Mouse (Mus musculus) megakaryocyte, adult 5-6 weeks (primary cell): Measurements from ENCODE around the gene Capzb. TPM values are rescaled to one million over a fixed set of nuclear protein-coding genes. Genes with fewer than 3 reads are reported as not detected.
A peak's percentile ranks its signal among the peaks of the same experiment; 100 is the strongest.

Source experiments
- ATAC-seq: 2 replicates; pipeline ENCODE4 v1.8.0; 2016; ENCODE audit warnings: mild to moderate bottlenecking, inconsistent platforms; ENCODE audit not compliant: poor library complexity, severe bottlenecking
- total RNA-seq, 2 experiments: library from RNA; stranded (forward) in 1 of 2; stranded (reverse) in 1 of 2; fragments of 153-499, 151-499 nt in 1 of 2; fragments of 221-1000, 200-1000 nt in 1 of 2; gene quantifications; 2 replicates each; pipeline versions ENCODE4 v1.2.3 to v1.2.4; 2015 to 2017

Gene Capzb
- total RNA-seq, 2 experiments from 2014 or later = 251 to 683 TPM

DNA sequence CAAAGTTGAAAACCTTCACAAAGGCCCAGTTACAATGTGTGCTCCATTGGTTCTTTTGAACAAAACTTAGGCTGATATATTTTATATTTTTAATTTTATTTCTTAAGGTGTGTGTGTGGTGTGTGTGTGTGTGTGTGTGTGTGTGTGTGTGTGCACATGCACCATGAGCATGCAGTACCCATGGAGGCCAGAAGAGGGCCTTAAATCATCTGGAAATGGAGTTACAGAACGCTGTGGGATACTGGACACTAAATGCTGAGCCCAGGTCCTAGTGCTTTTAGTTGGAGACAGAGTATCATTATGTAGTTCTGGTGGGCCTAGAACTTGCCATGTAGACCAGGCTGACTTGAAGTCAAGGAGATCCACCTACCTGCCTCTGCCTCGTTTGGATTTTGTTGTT is 13.5 kb upstream of the Capzb start:
- ATAC-seq = no peak

DNA sequence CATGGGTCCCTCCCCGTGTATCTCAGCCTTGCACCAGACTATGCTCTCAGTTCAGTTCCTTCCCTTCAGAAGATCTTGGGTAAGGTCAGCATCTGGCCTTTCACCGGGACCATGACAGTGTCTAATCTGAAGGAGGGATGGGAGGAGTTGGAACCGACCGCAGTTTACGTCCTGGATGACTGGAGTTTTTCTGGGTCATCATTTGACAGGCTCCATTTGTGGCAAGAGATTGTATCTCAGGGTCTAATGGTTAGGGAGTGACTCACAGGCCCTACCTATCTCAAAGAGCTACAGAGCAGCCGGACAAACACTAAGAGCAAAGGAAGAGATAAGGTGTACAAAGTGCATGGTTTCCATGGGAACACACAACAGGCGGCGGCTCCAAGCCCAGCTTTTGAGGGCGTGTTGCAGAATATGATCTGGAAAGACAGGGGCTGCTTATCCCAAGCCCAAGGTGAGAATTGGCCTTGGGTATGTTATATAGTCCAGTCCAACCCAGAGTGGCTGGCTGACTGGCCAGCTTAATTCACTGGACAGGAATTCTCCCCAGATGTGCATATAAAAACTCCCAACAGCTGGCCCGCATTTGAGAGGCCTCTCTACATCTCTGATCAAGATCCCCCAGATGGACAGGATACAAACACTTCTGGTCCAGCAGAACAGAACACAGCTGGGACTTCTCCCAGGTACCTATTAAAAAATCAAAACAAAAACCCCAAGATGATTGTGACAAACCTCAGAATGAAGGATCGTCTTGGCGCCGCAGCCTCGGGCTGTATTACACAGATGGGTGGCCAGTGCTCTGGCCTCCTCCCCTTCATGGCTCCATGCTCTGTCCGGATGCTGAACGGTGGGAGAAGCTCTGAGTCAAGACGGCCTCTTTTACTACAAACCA is 12.7 kb upstream of the Capzb start:
- no peak for ATAC-seq

DNA sequence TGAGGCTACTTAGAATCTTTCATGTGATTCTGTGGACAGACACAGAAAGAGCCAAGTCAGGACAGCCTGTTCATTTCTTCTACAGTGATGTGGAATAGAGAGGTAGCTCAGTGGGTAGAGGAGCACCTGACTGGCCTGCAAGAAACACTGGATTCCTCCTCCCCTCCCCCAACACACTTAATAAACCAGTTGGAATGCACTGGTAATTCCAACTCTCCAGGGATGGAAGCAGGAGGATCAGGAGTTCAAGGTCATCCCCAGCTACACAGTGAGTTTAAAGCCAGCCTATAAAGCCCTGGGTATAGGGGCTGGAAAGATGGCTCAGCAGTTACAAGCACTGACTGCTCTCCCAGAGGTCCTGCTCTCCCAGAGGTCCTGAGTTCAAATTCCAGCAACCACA is 10.2 kb upstream of the Capzb start:
- no peak for ATAC-seq

DNA sequence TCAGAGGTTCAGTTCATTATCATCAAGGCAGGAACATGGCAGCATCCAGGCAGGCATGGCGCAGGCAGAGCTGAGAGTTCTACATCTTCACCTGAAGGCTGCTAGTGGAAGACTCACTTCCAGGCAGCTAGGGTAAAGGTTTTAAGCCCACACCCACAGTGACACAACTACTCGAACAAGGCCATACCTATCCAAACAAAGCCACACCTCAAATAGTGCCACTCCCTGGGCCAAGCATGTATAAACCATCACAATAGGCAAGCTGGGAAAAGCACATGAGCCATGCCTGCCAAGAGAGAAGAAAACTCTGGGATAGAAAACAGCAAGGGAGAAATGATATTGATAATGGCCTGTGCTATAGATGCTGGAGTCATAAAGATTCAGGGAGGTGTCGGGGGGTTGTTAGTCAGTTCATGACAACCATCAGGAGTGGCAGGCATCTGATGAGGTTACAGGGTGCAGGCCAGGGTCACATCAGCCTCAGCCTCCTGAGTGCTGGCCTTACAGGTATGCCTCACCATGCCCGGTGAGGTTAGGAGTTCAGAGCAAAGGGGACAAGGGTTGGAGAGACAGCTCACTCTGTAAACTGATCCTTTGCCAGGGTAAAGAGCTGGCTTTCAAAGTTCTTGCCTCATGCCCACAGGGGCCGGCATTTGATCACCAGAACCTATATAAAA is 6.8 kb upstream of the Capzb start:
- no peak for ATAC-seq

DNA sequence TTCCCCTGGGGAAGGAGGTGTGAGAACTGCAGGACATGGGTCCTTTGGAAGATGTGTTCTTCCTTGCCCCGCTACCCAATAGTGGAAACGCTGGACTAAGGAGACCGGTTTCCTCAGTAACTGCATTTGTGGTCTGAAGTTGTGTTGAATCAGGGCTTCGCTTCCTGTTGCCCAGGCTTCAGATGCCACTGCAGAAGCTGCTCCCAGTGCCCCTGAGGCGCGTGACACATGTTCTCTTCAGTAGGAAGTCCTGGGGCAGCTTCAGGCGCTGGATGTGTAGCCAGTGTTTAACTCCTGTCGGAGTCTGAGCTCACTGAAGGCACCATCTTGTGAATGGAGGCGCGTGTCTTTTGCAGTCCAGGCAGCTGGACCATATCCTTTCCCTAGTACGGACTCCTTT is 4.8 kb upstream of the Capzb start:
- peak; percentile 41 for ATAC-seq

DNA sequence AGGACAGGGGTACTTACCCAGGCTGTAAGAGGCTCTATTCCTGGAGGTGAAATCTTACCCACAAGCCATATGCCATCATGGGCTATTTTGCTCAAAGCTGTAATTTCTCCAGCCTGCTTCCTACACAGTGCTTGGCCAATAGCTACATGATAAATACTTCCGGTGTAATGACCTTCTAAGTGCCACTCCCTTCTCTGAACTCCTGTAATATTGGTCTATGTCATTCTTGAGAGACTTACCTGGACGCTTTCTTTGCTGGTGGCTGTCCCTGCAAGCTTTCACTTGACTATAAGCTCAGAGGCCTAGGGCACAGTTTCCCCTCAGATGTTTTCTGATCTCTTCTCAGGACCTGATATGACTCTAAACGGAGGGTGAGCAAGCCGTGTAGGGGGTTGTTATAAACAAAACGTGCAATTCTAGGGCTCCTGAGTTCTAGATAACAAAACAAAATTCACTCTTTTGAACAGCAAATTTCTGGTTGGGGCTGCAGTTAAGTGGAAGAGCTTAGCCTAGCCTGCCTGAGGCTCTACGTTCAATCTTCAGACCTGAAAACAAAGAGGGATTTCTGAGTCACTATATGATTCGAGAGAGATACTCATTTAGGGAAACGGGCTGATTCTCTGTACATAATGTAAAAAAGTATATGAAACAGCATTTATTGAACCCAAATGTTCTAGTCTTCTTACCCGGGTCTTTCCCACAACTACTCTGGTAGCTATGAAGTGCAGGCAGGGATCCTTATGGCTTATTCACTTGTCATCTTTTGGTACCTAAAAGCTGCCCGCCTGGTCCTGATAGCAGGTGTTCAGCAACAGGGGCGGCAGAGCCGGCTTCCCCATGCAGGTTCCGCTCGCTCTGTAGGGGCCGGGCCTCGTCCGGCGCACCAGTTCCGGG is 847 bp upstream of the Capzb start:
- ATAC-seq = peak; percentile 14

DNA sequence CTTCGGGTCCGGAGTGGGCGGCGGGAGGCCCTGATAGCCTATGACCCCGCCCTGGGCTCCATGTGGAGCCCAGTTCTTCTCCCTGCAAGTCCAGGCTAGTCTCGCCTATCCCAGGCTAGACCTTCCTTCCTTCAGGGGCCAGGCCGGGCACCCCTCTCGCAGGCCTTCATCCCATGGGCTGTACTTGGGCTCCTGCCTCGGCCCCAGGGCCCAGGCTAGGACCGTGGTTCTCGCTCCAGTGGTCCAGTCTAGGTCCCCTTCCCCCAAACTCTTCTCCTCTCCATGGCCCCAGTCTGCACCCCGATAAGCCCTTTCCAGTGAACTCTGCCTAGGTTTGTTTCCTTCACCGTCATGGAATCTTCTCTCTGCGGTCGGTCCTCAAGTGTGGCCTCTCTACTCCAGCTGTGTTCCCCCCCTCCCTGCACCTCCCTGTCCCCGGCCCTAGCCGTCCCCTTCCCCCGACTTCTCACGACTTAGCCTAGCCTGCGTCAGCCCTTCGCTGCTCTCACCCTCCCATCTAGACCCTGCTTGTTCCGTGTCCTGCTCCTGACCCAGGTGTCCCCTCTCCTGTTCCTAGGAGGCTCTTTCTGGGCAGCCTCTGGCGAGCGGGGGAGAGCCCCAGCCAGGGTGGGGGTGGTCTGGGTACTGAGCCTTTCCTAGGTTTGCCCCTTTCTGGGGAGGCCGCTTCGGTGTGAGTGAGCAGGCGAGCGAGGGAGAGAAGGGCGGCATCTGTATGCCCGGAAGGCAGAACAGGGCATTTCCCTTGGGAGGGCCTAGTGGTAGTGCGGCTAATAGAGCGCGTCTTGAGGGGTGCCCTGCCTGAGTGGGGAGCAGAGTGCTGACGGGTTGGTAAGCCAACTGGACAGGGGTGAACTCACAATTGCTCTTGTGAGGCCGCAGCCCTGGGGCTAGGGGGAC is 736 bp downstream of the Capzb start:
- ATAC-seq = peak; percentile 5; the same call in 1 of the 2 replicates

DNA sequence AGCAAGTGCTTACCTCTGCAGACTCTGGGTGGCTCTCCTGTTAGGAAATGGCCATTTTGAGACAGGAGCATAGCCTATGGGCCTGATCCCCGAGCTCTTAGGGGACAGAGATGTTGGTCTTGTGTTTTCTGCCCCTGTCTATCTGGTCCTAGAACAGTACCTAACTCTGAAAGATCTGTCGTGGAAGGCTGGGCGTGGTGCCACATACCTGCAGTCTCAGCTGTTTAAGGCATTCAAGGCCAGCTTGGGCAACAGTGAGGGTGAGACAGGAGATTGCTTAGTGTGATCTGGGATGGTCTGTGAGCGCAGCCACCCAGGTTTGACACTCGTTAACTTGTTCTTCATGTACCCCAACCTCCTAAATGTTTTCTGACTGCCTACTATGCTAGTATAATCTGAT is 2.4 kb downstream of the Capzb start:
- ATAC-seq = no peak

DNA sequence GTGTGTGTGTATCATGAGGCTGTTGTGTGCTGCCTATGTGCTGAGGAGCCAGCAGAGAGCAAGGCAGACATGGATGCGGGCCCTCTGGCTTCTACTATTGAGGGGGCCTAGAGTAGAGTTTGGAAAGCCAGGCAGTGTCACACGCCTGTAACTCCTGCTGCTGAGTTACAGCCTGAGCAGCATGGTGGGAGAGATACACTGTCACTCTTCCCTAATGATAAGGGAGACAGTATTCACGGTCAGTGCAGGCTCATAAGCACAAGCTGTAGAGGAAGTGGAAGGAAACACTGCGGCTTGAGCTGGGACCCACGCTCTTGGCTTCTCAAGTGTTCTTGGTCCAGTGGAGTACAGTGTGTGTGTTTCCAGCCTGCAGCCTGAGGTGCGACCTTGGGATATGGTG is 3.8 kb downstream of the Capzb start:
- ATAC-seq = no peak

DNA sequence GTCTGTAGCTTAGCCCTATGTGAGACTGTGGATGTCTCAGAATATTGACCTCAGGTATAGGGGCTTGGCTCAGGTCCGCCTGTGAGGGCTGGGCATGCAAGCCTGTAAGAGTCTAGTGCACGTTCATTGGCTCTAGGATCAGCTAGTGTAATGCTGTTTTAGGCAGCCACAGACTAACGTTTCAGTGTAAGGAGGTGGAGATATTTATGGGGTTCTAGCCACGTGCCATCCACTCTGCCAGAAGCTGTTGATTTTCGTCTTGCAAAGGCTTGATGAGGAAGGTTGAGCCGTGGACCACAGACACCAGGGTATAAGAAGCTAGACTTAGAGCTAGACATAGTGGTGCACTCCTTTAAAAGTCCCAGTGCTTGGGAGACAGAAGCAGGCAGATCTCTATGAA is 4.2 kb downstream of the Capzb start:
- ATAC-seq = no peak

DNA sequence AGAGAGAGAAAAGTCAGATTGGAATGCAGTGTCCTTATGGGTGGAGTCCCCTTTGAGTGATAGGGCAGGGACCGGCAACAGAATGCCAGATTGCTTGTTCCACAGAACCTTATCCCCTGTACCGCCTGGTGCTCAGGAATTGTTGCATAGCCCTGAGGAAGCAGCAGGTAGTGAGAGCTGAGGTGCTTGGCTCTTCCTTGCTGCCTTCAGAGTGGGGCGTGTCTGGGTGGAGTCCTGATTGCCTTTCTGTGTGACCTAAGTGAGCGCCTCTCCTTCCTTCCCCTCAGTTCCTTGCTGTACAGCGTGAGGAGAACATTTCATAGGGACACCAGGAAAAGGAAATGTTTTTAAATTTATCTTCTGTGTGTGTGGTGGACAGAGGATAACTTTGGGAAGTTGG is 4.8 kb downstream of the Capzb start:
- no peak for ATAC-seq

DNA sequence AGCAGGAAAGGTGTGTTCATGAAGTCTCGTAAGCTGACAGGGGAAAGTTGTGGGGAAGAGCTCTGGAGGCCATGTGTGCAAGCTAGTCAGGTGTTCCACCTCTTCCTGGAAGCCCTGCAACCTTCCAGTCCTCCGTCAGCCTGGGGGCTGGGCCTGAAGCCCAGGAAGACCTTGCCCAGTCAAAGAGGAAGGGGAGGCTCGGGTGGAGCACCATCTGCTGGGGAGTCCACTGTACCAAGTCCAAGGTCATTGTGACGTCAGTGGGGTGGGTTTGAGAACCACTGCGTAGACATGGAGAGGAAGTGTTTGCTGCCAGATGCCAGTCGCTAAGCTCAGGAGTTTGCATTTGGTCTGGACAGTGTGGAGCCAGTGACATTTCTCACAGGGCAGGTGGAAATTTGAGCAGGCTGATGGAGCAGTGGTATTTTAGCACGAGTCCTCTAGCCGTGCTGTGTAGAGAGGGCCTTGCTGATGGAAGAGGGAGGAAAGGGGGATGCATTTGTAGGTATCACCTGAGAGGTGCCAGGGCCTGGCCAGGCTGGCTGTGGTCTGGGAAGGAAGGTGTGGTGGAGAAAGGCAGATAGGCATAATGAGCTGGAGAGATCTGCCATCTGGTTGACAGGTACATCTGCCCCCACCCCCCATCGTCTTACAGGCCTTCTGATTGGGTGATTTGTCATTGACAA is 5.4 kb downstream of the Capzb start:
- ATAC-seq = peak; percentile 60

DNA sequence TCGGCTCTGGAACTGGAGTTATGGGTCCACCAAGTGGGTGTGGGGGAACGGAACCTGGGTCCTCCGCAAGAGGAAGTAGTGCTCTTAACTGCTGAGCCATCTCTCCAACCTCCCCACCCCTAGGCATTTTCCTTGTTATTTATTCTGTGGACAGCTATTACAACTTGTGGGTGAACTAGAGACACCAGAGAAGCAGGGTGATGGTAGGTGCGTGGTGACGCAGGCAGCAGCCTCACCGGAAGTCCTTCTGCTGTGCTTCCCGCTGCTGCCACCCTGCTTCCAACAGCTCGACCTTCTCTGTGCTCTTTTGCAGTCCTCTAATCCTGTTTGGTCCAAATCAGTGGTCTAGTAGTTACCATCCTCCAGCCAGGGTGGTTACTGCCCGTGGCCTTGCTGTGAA is 6.4 kb downstream of the Capzb start:
- peak; percentile 42 for ATAC-seq

DNA sequence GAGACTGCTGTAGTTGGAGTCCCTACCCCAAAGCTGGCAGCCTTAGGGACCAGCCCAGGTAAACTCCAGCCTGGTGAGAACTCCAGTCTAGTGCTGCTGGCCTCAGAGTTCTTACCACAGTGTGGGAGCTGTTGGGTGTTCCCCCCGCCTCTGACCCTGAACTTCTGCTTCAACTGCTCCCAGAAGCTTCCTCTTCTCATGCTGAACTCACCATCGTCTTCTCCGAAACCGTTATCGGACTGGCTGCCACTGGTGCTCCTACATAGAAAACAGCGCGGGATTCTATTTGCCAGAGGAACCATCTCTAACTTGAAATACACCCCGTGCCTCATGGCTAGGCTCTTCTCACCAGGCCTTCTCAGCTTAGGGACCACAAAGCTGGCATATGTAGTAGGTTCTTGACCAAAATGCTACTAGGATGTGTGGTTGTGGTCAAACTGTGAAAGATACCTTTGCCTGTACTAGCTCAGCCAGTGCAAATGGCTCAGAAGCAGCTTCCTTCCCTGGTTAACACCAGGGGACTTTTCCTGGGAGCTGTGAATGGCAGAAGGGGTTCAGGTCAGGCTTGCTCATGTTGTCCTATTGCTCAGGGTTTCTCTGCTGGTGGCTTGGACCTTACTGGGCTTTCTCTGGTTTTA is 7.1 kb downstream of the Capzb start:
- ATAC-seq = peak; percentile 58

DNA sequence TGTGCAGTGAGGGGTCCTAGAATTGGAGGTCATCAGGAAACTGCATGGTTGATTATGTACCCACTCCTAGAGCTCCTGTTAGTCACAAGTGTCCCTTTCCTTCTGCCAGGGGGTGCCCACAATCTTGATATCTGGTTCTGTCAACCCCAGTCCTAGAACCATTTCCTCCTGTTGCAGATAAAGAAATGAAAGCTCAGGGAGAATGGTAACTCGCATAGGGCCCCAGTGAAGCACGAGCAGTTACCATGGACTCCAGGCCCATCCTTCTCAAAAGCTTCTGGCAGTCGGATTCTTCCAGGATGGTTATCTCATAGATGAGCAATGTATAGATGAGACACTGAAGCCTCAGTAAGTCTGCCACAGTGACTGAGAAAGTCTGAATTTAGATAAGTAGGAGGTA is 8.2 kb downstream of the Capzb start:
- no peak for ATAC-seq

DNA sequence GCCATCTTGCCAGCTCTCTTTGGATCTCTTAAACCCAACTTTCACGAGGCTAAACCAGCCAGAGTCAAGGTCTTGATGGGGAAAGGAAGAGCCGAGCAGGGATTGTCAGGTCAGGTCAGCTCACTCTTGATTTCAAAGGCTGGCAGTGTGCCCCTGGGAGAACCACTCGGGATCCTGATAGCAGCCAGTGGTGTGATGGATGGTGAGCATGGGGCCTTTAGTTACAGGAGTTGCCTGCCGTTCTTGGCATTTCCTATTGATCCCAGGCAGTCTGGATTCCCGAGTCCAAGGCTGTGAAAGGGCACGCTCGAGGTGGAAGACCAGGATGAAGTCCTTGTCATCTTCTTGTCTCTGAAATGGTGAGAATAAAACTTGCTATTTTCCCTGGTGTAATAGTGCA is 9.9 kb downstream of the Capzb start:
- no peak for ATAC-seq

DNA sequence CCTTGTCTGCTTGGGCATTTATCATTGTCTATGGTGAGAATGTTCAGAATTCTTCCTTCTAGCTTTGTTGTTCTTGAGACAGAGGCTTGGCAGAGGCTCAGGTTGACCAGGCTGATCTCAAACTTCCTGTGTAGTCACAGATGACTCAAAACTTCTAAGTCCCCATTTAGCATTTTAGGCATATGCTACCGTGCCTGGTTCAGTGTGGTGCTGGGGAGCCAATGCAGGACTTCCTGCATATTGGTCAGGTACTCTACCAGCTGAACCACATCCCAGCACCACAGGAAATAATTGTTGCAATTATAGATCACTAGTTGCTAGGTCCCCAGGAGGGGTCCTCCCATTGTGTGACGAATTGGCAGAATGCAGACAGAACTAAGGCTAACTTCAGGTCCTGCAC is 10.7 kb downstream of the Capzb start:
- peak; percentile 9; the same call in 1 of the 2 replicates for ATAC-seq

DNA sequence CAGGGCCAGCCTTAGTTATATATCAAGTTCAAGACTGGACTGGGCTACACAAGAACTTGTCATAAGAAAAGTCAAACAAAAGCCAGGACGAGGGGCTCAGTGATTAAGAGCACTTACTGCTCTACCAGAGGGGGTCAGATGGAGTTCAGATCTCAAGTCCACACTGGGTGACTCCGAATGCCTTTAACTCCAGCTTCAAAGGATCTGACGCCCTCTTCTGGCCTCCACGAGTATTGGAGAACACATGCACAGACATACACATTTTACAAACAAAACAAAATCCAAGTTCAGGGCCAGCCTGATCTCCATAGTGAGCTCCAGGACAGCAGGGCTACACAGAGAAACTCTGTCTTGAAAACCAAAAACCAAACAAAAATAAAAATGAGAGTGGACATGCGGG is 13.1 kb downstream of the Capzb start:
- ATAC-seq = no peak

DNA sequence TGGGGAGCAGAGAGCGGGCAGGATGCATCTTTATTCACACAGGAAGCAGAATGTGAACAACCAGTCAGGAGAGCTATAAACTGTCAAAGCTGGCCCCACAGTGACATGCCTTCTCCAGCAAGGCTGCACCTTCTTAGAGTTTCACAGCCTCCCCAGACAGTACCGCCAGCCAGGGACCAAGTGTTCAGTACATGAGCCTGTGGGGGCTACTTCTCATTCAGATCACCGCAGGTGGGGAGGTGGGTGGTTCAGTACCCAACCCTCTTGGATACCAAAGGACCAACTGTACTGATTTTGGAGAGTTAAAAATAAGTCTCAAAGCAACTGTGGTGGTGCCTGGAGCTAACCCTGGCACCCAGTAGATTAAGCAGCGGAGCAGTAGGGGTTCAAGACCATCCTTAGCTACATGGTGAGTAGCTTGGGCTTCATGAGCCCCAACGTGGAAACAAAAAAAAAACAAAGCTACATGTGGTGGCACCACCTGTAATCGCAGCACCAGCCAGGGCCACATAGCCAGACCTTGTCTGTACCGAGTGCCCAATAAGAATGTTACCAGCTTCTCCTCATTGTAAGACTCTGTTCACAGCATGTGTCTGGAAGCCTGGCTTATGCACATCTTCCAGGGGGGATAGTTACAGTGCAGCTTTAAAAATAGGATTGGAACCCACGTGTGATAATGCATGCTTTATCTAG is 13.8 kb downstream of the Capzb start:
- no peak for ATAC-seq
